Comparison of ENCODE assay signal across 9 mouse cellular contexts in the genomic region with DNA sequence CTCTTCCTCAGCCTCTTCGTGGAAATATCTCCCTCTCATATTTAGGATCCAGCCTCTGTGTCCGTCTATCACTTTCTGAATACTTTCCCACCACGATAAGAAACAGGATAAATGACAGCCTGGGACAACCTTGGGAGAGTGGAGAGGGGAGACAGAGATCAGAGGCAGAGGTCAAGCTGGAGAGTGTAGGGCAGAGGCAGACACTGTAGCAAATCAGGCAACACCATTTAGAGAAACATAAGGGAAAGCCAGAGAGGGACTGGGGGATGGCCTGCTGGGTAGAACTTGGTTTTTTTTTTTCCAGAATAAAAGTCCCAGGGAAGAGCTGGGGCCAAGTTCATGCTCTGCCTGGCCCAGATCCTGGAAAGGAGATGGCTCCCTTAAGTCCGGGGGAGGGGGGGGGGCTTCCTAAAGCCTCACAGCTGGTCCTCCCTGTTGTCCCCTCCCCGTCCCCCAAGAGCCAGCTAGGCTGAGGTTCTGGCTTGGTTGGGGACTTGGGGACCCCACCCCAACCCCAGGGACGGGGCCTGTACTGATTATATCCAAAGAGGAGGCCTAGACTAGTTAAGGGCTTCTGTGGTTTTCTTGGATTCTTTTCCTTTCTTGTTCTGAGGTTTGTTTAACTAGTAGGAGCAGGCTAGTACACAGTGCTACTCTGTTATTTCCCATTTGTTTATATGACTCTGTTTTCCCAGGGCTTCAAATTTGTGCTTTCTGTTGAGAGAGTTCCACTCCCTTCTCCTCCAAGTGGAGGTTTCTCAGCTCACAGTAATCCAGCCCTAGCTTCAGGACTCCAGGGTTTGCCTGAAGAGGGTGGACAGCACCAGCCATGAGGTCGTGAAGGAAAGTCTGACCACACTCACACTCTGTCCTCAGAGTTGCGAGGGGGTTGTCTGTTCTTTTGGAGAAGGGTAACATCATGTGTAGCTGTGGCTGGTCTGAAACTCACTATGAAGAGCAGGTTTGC. TPM values are rescaled to one million over a fixed set of nuclear protein-coding genes. Genes with fewer than 3 reads are reported as not detected.
DNase-seq lines count a peak whose midpoint lies in the region; ATAC-seq lines count a peak whose summit lies in the region.
"Had no signal": no experiment of that assay in that cellular context is flagged by ENCODE, and none has a peak within 500 bp of the region (broad histone marks: within the 10 kb centered on the region; RNA-seq: fewer than 3 reads in every experiment).

No protein-coding gene starts in this region.

- H3K27ac ChIP-seq in kidney, embryonic 16.5 days (ENCODE audit: low read length): peak overlapping the region; percentile 92
- H3K27ac ChIP-seq in embryonic facial prominence, embryonic 10.5 days (replicated peaks): peak overlapping the region; percentile 89
- peak overlapping the region; percentile 87 for H3K27ac ChIP-seq in heart, embryonic 16.5 days (ENCODE audit: low read length)

- DNase-seq in kidney, adult 18-20 months: no peak
- DNase-seq in embryonic facial prominence, embryonic 10.5 days (ENCODE audit: low spot score): no peak
- DNase-seq in lung, postnatal 14 days: peak; percentile 30
- DNase-seq in spleen, adult 12 weeks (ENCODE audit: low spot score): no peak
- DNase-seq in embryo, embryonic 10.5 days (ENCODE audit: low spot score): no peak

- H3K4me1 ChIP-seq in kidney, embryonic 16.5 days (ENCODE audit: insufficient read depth, low read length): peaks cover 39% of the 10 kb centered on the region
- peaks cover 50% of the 10 kb centered on the region for H3K4me1 ChIP-seq in embryonic facial prominence, embryonic 10.5 days
- H3K4me1 ChIP-seq in heart, embryonic 16.5 days (ENCODE audit: control insufficient read depth, insufficient read depth, low read length): peaks cover 38% of the 10 kb centered on the region

- ATAC-seq in kidney, embryonic 16.5 days (ENCODE audit: low FRiP score, low TSS enrichment): no peak
- ATAC-seq in heart, embryonic 16.5 days (replicated peaks; ENCODE audit: extremely low read depth, insufficient read depth, low FRiP score): no peak
- ATAC-seq in erythroid progenitor cell, adult 5-6 weeks (replicated peaks; ENCODE audit: low FRiP score, poor library complexity, severe bottlenecking): no peak

- peaks cover 11% of the 10 kb centered on the region for H3K36me3 ChIP-seq in kidney, embryonic 16.5 days (ENCODE audit: insufficient read depth, low read length)
- H3K36me3 ChIP-seq in embryonic facial prominence, embryonic 10.5 days (replicated peaks): peaks cover 30% of the 10 kb centered on the region
- H3K36me3 ChIP-seq in heart, embryonic 16.5 days (ENCODE audit: control insufficient read depth, insufficient read depth): no peaks in the 10 kb centered on the region

- H3K4me3 ChIP-seq in kidney, embryonic 16.5 days (ENCODE audit: low read length): no peak overlapping the region
- peak overlapping the region; percentile 59; the same call in 1 of the 2 replicates for H3K4me3 ChIP-seq in embryonic facial prominence, embryonic 10.5 days
- no peak overlapping the region for H3K4me3 ChIP-seq in heart, embryonic 16.5 days (ENCODE audit: low read length)

- peak overlapping the region; percentile 82; the same call in 1 of the 2 replicates for H3K4me2 ChIP-seq in kidney, embryonic 16.5 days (replicated peaks; ENCODE audit: low read depth, low read length)
- peak overlapping the region; percentile 72; the same call in 1 of the 2 replicates for H3K4me2 ChIP-seq in heart, embryonic 16.5 days (ENCODE audit: low read depth, low read length)

- 52% methylated on average over 8 of the region's 8 CpGs for WGBS in kidney, embryonic 16.5 days
- WGBS in embryonic facial prominence, embryonic 10.5 days: 58% methylated on average over 8 of the region's 8 CpGs
- WGBS in heart, embryonic 16.5 days: 31% methylated on average over 8 of the region's 8 CpGs

- no peaks in the 10 kb centered on the region for H3K27me3 ChIP-seq in kidney, embryonic 16.5 days (ENCODE audit: insufficient read depth, low read length)
- peaks cover 27% of the 10 kb centered on the region for H3K27me3 ChIP-seq in embryonic facial prominence, embryonic 10.5 days (replicated peaks; ENCODE audit: low read depth, poor library complexity, severe bottlenecking)
- H3K27me3 ChIP-seq in heart, embryonic 16.5 days (ENCODE audit: control insufficient read depth, insufficient read depth, low read length): peaks cover 3% of the 10 kb centered on the region; the same call in 1 of the 2 replicates

- H3K9me3 ChIP-seq in kidney, embryonic 16.5 days (ENCODE audit: low read length): no peaks in the 10 kb centered on the region; the same call in 1 of the 2 replicates
- H3K9me3 ChIP-seq in embryonic facial prominence, embryonic 10.5 days: no peaks in the 10 kb centered on the region
- 0 out of 2 replicates have a peak, but pooled peaks cover 2% of the 10 kb centered on the region for H3K9me3 ChIP-seq in heart, embryonic 16.5 days (replicated peaks; ENCODE audit: control insufficient read depth, low read length)

- H3K9ac ChIP-seq in kidney, embryonic 16.5 days (replicated peaks; ENCODE audit: low read length): no peak overlapping the region
- peak overlapping the region; percentile 11; the same call in 1 of the 2 replicates for H3K9ac ChIP-seq in heart, embryonic 16.5 days (ENCODE audit: low read length)

RNA-seq across cellular contexts. Expression of a gene that starts 1.0 kb away (rescaled TPM):
- polyA plus RNA-seq in kidney, embryonic 16.5 days (2015; fragmentation: Nextera tagmentation; extraction: Ambion mirVana): 119 and 125 TPM in 2 replicates
- polyA plus RNA-seq in embryonic facial prominence, embryonic 10.5 days (2016; fragmentation: Nextera tagmentation; extraction: Ambion mirVana): 43.6 and 43.9 TPM in 2 replicates
- 77.8 and 86.8 TPM in 2 replicates for polyA plus RNA-seq in heart, embryonic 16.5 days (2015; fragmentation: Nextera tagmentation; extraction: Ambion mirVana)
- not detected in 2 replicates for total RNA-seq in erythroid progenitor cell, adult 5-6 weeks (2015; ENCODE audit: low replicate concordance)
- not detected in 2 replicates for total RNA-seq in erythroid progenitor cell, adult 5-6 weeks (2017; ENCODE audit: low replicate concordance)
- polyA plus RNA-seq: G1E had no signal

RNA-seq across cellular contexts. Expression of a gene that starts 7.4 kb away (rescaled TPM):
- 143 and 157 TPM in 2 replicates for polyA plus RNA-seq in kidney, embryonic 16.5 days (2015; fragmentation: Nextera tagmentation; extraction: Ambion mirVana)
- 170 and 178 TPM in 2 replicates for polyA plus RNA-seq in embryonic facial prominence, embryonic 10.5 days (2016; fragmentation: Nextera tagmentation; extraction: Ambion mirVana)
- polyA plus RNA-seq in heart, embryonic 16.5 days (2015; fragmentation: Nextera tagmentation; extraction: Ambion mirVana): 124 and 132 TPM in 2 replicates
- 47.2 and 63.7 TPM in 2 replicates for total RNA-seq in erythroid progenitor cell, adult 5-6 weeks (2015; ENCODE audit: low replicate concordance)
- total RNA-seq in erythroid progenitor cell, adult 5-6 weeks (2017; ENCODE audit: low replicate concordance): 69.4 and 71.4 TPM in 2 replicates

RNA-seq across cellular contexts. Expression of a gene that starts 8.7 kb away (rescaled TPM):
- 5.5 and 6.3 TPM in 2 replicates for polyA plus RNA-seq in kidney, embryonic 16.5 days (2015; fragmentation: Nextera tagmentation; extraction: Ambion mirVana)
- polyA plus RNA-seq in embryonic facial prominence, embryonic 10.5 days (2016; fragmentation: Nextera tagmentation; extraction: Ambion mirVana): 4.3 and 5.0 TPM in 2 replicates
- 3.5 TPM in 2 replicates for polyA plus RNA-seq in heart, embryonic 16.5 days (2015; fragmentation: Nextera tagmentation; extraction: Ambion mirVana)
- 20.9 and 26.0 TPM in 2 replicates for total RNA-seq in erythroid progenitor cell, adult 5-6 weeks (2015; ENCODE audit: low replicate concordance)
- 19.5 and 22.4 TPM in 2 replicates for total RNA-seq in erythroid progenitor cell, adult 5-6 weeks (2017; ENCODE audit: low replicate concordance)

RNA-seq across cellular contexts. Expression of a gene that starts 24.7 kb away (rescaled TPM):
- polyA plus RNA-seq in kidney, embryonic 16.5 days (2015; fragmentation: Nextera tagmentation; extraction: Ambion mirVana): 0.22 and 0.40 TPM in 2 replicates
- 0.29 and 0.43 TPM in 2 replicates for polyA plus RNA-seq in embryonic facial prominence, embryonic 10.5 days (2016; fragmentation: Nextera tagmentation; extraction: Ambion mirVana)
- polyA plus RNA-seq in heart, embryonic 16.5 days (2015; fragmentation: Nextera tagmentation; extraction: Ambion mirVana): 0.18 and 0.26 TPM in 2 replicates
- total RNA-seq in erythroid progenitor cell, adult 5-6 weeks (2015; ENCODE audit: low replicate concordance): 0.84 and 1.1 TPM in 2 replicates
- 0.26 and 2.3 TPM in 2 replicates for total RNA-seq in erythroid progenitor cell, adult 5-6 weeks (2017; ENCODE audit: low replicate concordance)

RNA-seq across cellular contexts. Expression of a gene that starts 26.2 kb away (rescaled TPM):
- polyA plus RNA-seq in kidney, embryonic 16.5 days (2015; fragmentation: Nextera tagmentation; extraction: Ambion mirVana): 168 and 179 TPM in 2 replicates
- polyA plus RNA-seq in embryonic facial prominence, embryonic 10.5 days (2016; fragmentation: Nextera tagmentation; extraction: Ambion mirVana): 179 and 187 TPM in 2 replicates
- polyA plus RNA-seq in heart, embryonic 16.5 days (2015; fragmentation: Nextera tagmentation; extraction: Ambion mirVana): 126 and 129 TPM in 2 replicates
- 258 and 265 TPM in 2 replicates for total RNA-seq in erythroid progenitor cell, adult 5-6 weeks (2015; ENCODE audit: low replicate concordance)
- total RNA-seq in erythroid progenitor cell, adult 5-6 weeks (2017; ENCODE audit: low replicate concordance): 262 and 283 TPM in 2 replicates
